ENCODE assay signal across 12 mouse cellular contexts in genomic region chr13:51763019-51763698, GRCm38 (mm10). TPM values are rescaled to one million over a fixed set of nuclear protein-coding genes. Genes with fewer than 3 reads are reported as not detected.
DNase-seq lines count a peak whose midpoint lies in the region; ATAC-seq and TF ChIP-seq lines count a peak whose summit lies in the region.
"Had no signal": no experiment of that assay in that cellular context is flagged by ENCODE, and none has a peak within 500 bp of the region (broad histone marks: within the 10 kb centered on the region; RNA-seq: fewer than 3 reads in every experiment).

No protein-coding gene starts in this region.

- peaks cover 32% of the 10 kb centered on the region for H3K4me1 ChIP-seq in forebrain, embryonic 10.5 days
- peaks cover 21% of the 10 kb centered on the region for H3K4me1 ChIP-seq in forebrain, embryonic 16.5 days (replicated peaks; ENCODE audit: control insufficient read depth, insufficient read depth, low read length)
- H3K4me1 ChIP-seq in cortical plate, adult 2 months (ENCODE audit: control insufficient read depth, insufficient read depth, low read length) = peaks cover 3% of the 10 kb centered on the region; the same call in 1 of the 2 replicates
- peaks cover 53% of the 10 kb centered on the region for H3K4me1 ChIP-seq in olfactory bulb, adult 2 months (ENCODE audit: control insufficient read depth, insufficient read depth, low read length)
- peaks cover 39% of the 10 kb centered on the region for H3K4me1 ChIP-seq in forebrain, embryonic 13.5 days

- no peak overlapping the region for H3K4me2 ChIP-seq in forebrain, embryonic 16.5 days (ENCODE audit: low read length)
- no peak overlapping the region for H3K4me2 ChIP-seq in forebrain, embryonic 13.5 days
- H3K4me2 ChIP-seq: embryonic facial prominence, embryonic 15.5 days; midbrain, embryonic 12.5 days had no signal

- no peak overlapping the region for H3K4me3 ChIP-seq in forebrain, embryonic 10.5 days
- no peak overlapping the region for H3K4me3 ChIP-seq in forebrain, embryonic 16.5 days (replicated peaks; ENCODE audit: low read length)
- H3K4me3 ChIP-seq in cortical plate, adult 2 months (ENCODE audit: insufficient read depth, low read length) = no peak overlapping the region
- no peak overlapping the region for H3K4me3 ChIP-seq in olfactory bulb, adult 2 months (ENCODE audit: insufficient read depth, low read depth, low read length)
- no peak overlapping the region for H3K4me3 ChIP-seq in forebrain, embryonic 13.5 days
- H3K4me3 ChIP-seq: embryonic facial prominence, embryonic 15.5 days; midbrain, embryonic 12.5 days had no signal

- TF ChIP-seq CTCF in cortical plate, adult 2 months (IDR thresholded peaks at IDR 0.05; ENCODE audit: extremely low read depth, insufficient read depth, low read length) = no peak
- TF ChIP-seq CTCF in olfactory bulb, adult 2 months (IDR thresholded peaks at IDR 0.05; ENCODE audit: insufficient read depth, low read depth, low read length) = no peak

- 0 out of 2 replicates have a peak overlapping the region, but pooled peaks have one; percentile 15 for H3K27ac ChIP-seq in forebrain, embryonic 10.5 days
- H3K27ac ChIP-seq in forebrain, embryonic 16.5 days (ENCODE audit: low read length) = no peak overlapping the region
- H3K27ac ChIP-seq in cortical plate, adult 2 months (ENCODE audit: insufficient read depth, low read length) = 0 out of 2 replicates have a peak overlapping the region, but pooled peaks have one; percentile 32
- H3K27ac ChIP-seq in olfactory bulb, adult 2 months (ENCODE audit: insufficient read depth, low read depth, low read length) = 0 out of 2 replicates have a peak overlapping the region, but pooled peaks have one; percentile 26
- H3K27ac ChIP-seq in forebrain, embryonic 13.5 days = no peak overlapping the region
- H3K27ac ChIP-seq: embryonic facial prominence, embryonic 15.5 days; hindbrain, postnatal 0 days; midbrain, embryonic 12.5 days had no signal

- no peak for TF ChIP-seq POLR2A in cortical plate, adult 2 months (IDR thresholded peaks at IDR 0.05; ENCODE audit: extremely low read depth, insufficient read depth, low read length)
- TF ChIP-seq POLR2A in olfactory bulb, adult 2 months (IDR thresholded peaks at IDR 0.05; ENCODE audit: insufficient read depth, low read depth, low read length) = no peak

- no peak for ATAC-seq in forebrain, embryonic 16.5 days
- ATAC-seq in forebrain, embryonic 13.5 days = no peak
- ATAC-seq: hindbrain, postnatal 0 days had no signal

- 91% methylated on average over 12 of the region's 12 CpGs for WGBS in forebrain, embryonic 10.5 days
- WGBS in forebrain, embryonic 16.5 days = 79% methylated on average over 12 of the region's 12 CpGs
- WGBS in olfactory bulb, adult 2 months = 73% methylated on average over 12 of the region's 12 CpGs
- 85% methylated on average over 12 of the region's 12 CpGs for WGBS in forebrain, embryonic 13.5 days

- no peak overlapping the region for H3K9ac ChIP-seq in forebrain, embryonic 16.5 days (replicated peaks; ENCODE audit: low read depth, low read length)
- no peak overlapping the region for H3K9ac ChIP-seq in forebrain, embryonic 13.5 days
- H3K9ac ChIP-seq: embryonic facial prominence, embryonic 15.5 days; midbrain, embryonic 12.5 days had no signal

- H3K9me3 ChIP-seq in forebrain, embryonic 10.5 days = no peaks in the 10 kb centered on the region
- no peaks in the 10 kb centered on the region for H3K9me3 ChIP-seq in forebrain, embryonic 16.5 days (ENCODE audit: control insufficient read depth, low read length)
- no peaks in the 10 kb centered on the region for H3K9me3 ChIP-seq in forebrain, embryonic 13.5 days (replicated peaks)
- H3K9me3 ChIP-seq: embryonic facial prominence, embryonic 15.5 days; midbrain, embryonic 12.5 days had no signal

- H3K27me3 ChIP-seq in forebrain, embryonic 10.5 days (ENCODE audit: poor library complexity, severe bottlenecking) = no peaks in the 10 kb centered on the region
- H3K27me3 ChIP-seq in forebrain, embryonic 16.5 days (replicated peaks; ENCODE audit: control insufficient read depth, insufficient read depth, low read length) = no peaks in the 10 kb centered on the region
- no peaks in the 10 kb centered on the region for H3K27me3 ChIP-seq in forebrain, embryonic 13.5 days
- H3K27me3 ChIP-seq: embryonic facial prominence, embryonic 15.5 days; midbrain, embryonic 12.5 days had no signal

- no peaks in the 10 kb centered on the region for H3K36me3 ChIP-seq in forebrain, embryonic 10.5 days (replicated peaks)
- H3K36me3 ChIP-seq in forebrain, embryonic 16.5 days (ENCODE audit: control insufficient read depth, insufficient read depth) = no peaks in the 10 kb centered on the region
- 0 out of 2 replicates have a peak, but pooled peaks cover 4% of the 10 kb centered on the region for H3K36me3 ChIP-seq in forebrain, embryonic 13.5 days (ENCODE audit: poor library complexity, severe bottlenecking)
- H3K36me3 ChIP-seq: embryonic facial prominence, embryonic 15.5 days; midbrain, embryonic 12.5 days had no signal

- DNase-seq in forebrain, embryonic 10.5 days (ENCODE audit: extremely low spot score, low spot score) = no peak
- DNase-seq in B cell, adult 2 months = peak; percentile 65 to 70
- no peak for DNase-seq in embryo, embryonic 9.5 days (ENCODE audit: extremely low spot score)
- no peak for DNase-seq in layer of hippocampus, postnatal 14 days (ENCODE audit: low spot score in 2 of 2)
- DNase-seq: gastrocnemius, postnatal 36 days had no signal

RNA-seq across cellular contexts. Expression of gene Sema4d, which starts 30.4 kb away (rescaled TPM):
- 8.0 and 8.4 TPM in 2 replicates for polyA plus RNA-seq in forebrain, embryonic 10.5 days (2016; fragmentation: Nextera tagmentation; extraction: Ambion mirVana)
- polyA plus RNA-seq in forebrain, embryonic 16.5 days (2015; fragmentation: Nextera tagmentation; extraction: Ambion mirVana) = 20.8 and 24.6 TPM in 2 replicates
- 88.7 and 99.9 TPM in 2 replicates for polyA plus RNA-seq in cortical plate, adult 2 months (2012; rRNA removed)
- 104 TPM in 1 of 2 replicates, not detected in the other for polyA plus RNA-seq in olfactory bulb, adult 2 months (2012; ENCODE audit: insufficient read depth, insufficient read length, low replicate concordance, missing spikeins)
- polyA plus RNA-seq in forebrain, embryonic 13.5 days (2015; fragmentation: Nextera tagmentation; extraction: Ambion mirVana) = 10.8 TPM in 2 replicates
- total RNA-seq in layer of hippocampus, postnatal 14 days (2021) = 100 to 1,000 TPM; 154 to 165 TPM

Comparison
In these comparisons a context has a peak if more than half of its experiments do, and no peak if none do; other contexts are left out.
1. H3K27ac ChIP-seq: peak in forebrain, embryonic 10.5 days (single experiment), cortical plate, adult 2 months (single experiment) and olfactory bulb, adult 2 months (single experiment); none in forebrain, embryonic 16.5 days (single experiment) and forebrain, embryonic 13.5 days (single experiment).
2. DNase-seq: peak in B cell, adult 2 months (2 of 2); none in forebrain, embryonic 10.5 days (single experiment), embryo, embryonic 9.5 days (single experiment) and layer of hippocampus, postnatal 14 days (0 of 2).